Mouse (Mus musculus): Measurements from ENCODE around the gene Olfr330.
"Not testable (repeated sequence)": the region's sequence is repeated elsewhere in the genome, so short reads cannot be mapped to it uniquely, and the experiment has no call there.

Olfr330 gene

DNA sequence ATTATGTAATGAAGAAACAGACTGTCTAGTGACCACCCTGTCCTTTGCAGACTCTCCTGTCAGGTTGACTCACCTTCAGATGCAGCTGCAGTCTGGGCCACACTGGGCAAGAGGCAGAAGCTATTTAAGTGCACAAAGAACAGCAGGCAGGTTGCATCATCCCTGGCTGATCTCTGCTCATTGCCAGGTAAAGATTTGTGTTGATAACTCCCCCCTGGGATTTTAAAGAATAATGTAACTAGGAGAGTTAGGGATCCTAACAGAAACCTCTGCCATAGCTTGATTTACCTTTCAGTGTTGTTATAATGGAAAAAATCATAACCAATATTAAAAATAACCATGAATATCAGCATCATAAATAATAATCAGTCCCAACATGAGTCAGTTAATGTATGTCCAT lies at the start of gene Olfr330:
Gene Olfr330, minus strand, starts transcription at position 101 of the 400 bp plus-strand sequence.
- not testable (repeated sequence) for DNase-seq

DNA sequence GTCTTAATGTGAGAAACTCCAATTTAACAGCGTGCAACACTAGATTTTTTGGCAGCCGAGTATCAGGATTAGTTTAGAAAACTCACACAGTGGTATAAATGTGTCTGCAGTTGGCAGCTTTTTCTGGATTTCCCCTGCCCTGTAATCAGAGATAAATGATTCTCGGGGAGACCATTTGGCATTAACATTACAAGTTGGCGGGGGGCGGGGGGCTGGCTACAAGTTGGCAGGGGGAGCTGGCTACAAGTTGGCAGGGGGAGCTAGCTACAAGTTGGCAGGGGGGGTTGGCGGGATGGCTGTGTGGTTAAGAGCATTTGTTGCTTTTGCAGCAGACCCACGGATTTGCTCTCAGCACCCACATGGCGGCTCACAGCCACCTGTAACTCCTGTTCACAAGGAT lies 44.0 kb upstream of the Olfr330 start:
- DNase-seq: no peak

DNA sequence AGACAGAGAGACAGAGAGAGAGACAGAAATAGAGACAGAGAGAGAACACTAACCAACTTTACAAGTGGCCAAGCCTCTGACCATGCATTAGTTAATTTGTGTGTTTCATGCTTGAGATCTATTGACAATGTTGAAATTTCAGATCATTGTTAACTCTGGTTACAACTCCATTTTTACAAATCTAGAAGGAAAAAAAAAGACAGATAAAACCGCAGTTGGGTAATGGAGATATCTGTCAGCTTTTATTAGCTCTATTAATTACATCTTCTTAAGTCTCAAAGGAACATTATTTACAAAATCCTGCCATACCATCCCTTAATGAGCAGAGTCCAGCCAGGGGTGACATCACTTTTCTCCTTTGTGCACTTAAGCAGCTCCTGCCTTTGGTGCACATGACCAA lies 42.8 kb upstream of the Olfr330 start, which contains the start of gene Olfr325:
Gene Olfr325, plus strand, starts transcription at position 301 of the 400 bp plus-strand sequence.
- no peak for DNase-seq

GRCm38 (mm10) chr11:58570405-58570804 lies 35.8 kb upstream of the Olfr330 start, which contains the start of gene Olfr224:
TSS of gene Olfr224 (minus strand) at chr11:58570553.
- no peak for DNase-seq

GRCm38 (mm10) chr11:58555536-58555935 lies 20.9 kb upstream of the Olfr330 start, which contains the start of gene Olfr328:
TSS of gene Olfr328 (minus strand) at chr11:58555636.
- DNase-seq: no peak

DNA sequence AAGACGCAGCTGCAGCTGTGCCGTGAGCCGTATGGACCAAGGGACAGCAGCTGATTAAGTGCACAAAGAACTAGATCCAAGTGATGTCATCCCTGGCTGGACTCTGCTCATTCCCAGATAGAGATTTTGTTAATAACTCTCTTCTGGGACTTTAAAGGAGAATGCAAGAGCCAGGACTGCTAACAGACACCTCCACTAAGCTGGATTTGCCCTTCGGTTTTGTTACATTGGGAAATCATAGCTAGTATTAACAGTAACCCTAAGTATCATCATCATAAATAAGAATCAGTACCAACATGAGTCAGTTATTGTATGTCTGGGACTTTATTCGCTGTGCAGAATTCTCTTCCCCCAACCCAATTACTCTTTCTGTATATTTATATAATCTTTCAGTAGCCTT lies 11.7 kb upstream of the Olfr330 start, which contains the start of gene Olfr329-ps:
Gene Olfr329-ps, minus strand, starts transcription at position 101 of the 400 bp plus-strand sequence.
- DNase-seq: no peak

DNA sequence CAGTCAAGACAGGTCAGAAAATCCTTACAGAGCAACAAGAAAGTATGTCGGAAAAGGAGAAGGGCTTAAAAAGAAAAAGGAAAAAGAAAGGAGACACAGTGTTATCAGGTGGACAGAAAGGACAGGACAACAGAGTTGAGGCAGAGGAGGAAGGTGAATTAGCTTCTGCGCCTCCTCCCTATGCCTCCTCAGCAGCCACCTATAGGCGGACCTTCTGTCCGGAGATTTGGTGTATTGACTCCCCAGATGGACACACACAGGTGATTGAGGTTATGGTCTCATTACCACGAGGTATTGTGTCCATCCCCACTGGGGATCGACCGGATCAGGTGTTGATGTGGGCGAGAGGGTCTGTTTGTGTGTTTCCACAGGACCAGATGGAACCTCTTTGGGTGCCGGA lies 14.9 kb downstream of the Olfr330 start:
- DNase-seq: peak; percentile 9 to 25

- peak; percentile 76 to 81 for DNase-seq
These were observed 15.7 kb downstream of the Olfr330 start for GRCm38 (mm10) chr11:58518916-58519315.

DNA sequence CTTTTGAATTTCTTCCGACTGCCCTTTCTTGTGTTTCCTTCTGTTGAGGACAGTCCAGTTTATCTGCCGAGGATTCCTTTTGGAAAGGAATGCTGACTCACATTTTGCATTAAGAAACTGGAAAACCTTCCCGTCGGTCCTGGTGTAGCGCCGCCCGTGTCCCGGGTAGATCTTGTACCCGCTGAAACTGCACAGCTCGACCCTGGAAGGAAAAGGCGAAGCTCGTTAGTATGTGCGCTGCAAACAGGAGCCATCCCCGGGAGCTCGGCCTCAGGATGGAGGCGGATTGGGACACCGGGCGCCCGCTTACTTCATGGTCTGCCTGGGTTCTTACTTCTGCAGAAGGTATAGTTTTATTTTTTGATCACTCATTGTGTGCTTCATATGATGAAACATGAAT lies 25.6 kb downstream of the Olfr330 start:
- DNase-seq: not testable (repeated sequence)

DNA sequence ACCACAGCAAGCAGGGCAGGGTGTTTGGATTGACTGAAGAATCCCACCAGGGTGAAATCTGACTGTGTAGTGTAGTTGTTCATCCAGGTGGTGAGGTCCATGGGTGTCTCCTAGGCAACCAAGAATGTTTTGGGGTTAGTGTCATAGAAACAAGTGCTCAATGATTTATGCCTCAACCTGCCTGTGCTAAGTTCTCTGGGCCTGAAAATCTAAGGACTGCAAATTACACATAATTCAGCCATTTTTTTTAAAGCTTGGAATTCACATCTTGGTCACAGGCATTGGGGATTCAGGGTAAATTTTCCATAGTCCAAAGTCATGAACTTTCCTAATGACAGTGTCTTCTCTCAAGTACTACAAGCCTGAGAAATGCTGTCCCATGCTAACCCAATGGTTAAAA lies 32.2 kb downstream of the Olfr330 start, which contains the start of gene Olfr331:
Gene Olfr331, minus strand, starts transcription at position 101 of the 400 bp plus-strand sequence.
- DNase-seq: not testable (repeated sequence)

DNA sequence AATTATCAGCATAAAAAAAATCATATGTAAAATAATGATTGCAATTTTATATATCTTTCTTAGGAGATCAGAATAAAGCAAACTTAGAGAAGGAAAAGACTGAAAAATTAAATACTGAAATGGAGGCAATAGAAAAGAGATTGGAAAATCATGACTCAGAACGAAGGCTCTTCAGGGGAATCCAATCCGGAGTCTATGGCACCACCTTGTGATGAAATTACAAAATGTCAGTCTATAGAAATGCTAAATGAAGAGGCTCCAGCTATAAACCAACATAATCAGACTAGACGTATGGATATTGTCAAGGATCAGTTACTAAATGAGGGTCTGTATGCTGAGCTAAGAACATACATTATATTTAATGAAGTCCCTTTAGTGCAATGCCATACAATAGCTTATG lies 35.3 kb downstream of the Olfr330 start:
- DNase-seq: no peak

GRCm38 (mm10) chr11:58498761-58499160 lies 35.9 kb downstream of the Olfr330 start:
- no peak for DNase-seq

- no peak for DNase-seq
These were observed 42.2 kb downstream of the Olfr330 start, which contains the start of gene Olfr332 for GRCm38 (mm10) chr11:58492455-58492854. TSS of gene Olfr332 (minus strand) at chr11:58492555.

Data from lung, postnatal 4 days (tissue).